8 mouse cellular contexts compared by ENCODE assay signal in the genomic region with DNA sequence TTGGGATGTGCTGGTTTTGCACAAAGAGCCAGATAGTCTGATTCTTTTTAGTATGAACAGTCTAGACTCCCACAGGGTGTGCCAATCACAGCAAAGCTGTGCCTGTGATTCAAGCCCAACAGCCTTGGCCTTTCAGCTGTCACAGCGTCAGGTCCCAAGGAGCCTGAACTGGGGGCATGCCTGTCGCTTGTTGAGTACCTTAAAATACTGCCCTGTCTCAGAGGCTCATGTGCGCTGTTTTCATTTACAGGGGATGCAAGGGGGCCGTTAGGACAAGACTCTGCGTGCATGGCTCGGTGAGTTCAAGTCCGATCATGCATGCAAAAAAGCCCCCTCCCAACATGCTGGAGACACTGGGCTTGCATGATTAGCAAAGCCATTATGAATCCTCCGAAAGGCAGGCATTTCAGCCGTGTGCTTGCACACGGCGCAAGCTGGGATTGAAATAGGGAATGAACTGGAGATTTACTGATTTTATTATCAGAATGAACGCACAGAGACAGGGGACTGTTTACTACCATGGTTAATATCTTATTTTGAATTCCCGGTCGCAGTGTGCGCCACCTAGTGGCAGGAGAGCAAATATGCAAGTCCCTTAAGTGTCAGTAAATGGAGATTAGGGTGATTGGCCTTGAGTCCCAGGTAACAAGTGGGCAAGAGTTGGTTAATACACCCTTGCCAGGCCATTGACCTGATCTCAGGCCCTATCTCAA.
DNase-seq lines count a peak whose midpoint lies in the region; ATAC-seq and TF ChIP-seq lines count a peak whose summit lies in the region.

No protein-coding gene starts in this region.

- H3K27ac ChIP-seq in cerebellum, adult 2 months (ENCODE audit: insufficient read depth, low read length): no peak overlapping the region
- H3K27ac ChIP-seq in forebrain, embryonic 16.5 days (ENCODE audit: low read length): peak overlapping the region; percentile 2; the same call in 1 of the 2 replicates
- 0 out of 2 replicates have a peak overlapping the region, but pooled peaks have one; percentile 1 for H3K27ac ChIP-seq in hindbrain, embryonic 16.5 days (ENCODE audit: low read depth, low read length)
- 0 out of 2 replicates have a peak overlapping the region, but pooled peaks have one; percentile 54 for H3K27ac ChIP-seq in midbrain, embryonic 13.5 days
- no peak overlapping the region for H3K27ac ChIP-seq in stomach, embryonic 16.5 days (ENCODE audit: low read length)

- H3K36me3 ChIP-seq in forebrain, embryonic 16.5 days (ENCODE audit: control insufficient read depth, insufficient read depth): no peaks in the 10 kb centered on the region
- H3K36me3 ChIP-seq in hindbrain, embryonic 16.5 days (ENCODE audit: control insufficient read depth, insufficient read depth, low read length): no peaks in the 10 kb centered on the region
- no peaks in the 10 kb centered on the region for H3K36me3 ChIP-seq in midbrain, embryonic 13.5 days
- no peaks in the 10 kb centered on the region for H3K36me3 ChIP-seq in stomach, embryonic 16.5 days (ENCODE audit: control insufficient read depth, insufficient read depth, low read length)

- WGBS in cerebellum, adult 2 months: 20% methylated on average over 15 of the region's 15 CpGs
- WGBS in forebrain, embryonic 16.5 days: 7% methylated on average over 15 of the region's 15 CpGs
- 12% methylated on average over 15 of the region's 15 CpGs for WGBS in hindbrain, embryonic 16.5 days
- WGBS in midbrain, embryonic 13.5 days: 11% methylated on average over 15 of the region's 15 CpGs
- WGBS in stomach, embryonic 16.5 days: 35% methylated on average over 15 of the region's 15 CpGs

- peak; percentile 61 for ATAC-seq in forebrain, embryonic 16.5 days
- ATAC-seq in hindbrain, embryonic 16.5 days: peak; percentile 32; the same call in 1 of the 2 replicates
- peak; percentile 51; the same call in 1 of the 2 replicates for ATAC-seq in midbrain, embryonic 13.5 days
- ATAC-seq in stomach, embryonic 16.5 days (ENCODE audit: insufficient read depth, low FRiP score): no peak

- peak overlapping the region; percentile 31 for H3K4me3 ChIP-seq in cerebellum, adult 2 months (replicated peaks; ENCODE audit: insufficient read depth, low read depth, low read length)
- H3K4me3 ChIP-seq in forebrain, embryonic 16.5 days (replicated peaks; ENCODE audit: low read length): peak overlapping the region; percentile 21
- H3K4me3 ChIP-seq in hindbrain, embryonic 16.5 days (ENCODE audit: low read length): peak overlapping the region; percentile 28
- peak overlapping the region; percentile 31 for H3K4me3 ChIP-seq in midbrain, embryonic 13.5 days (replicated peaks)
- H3K4me3 ChIP-seq in stomach, embryonic 16.5 days (replicated peaks; ENCODE audit: low read length): no peak overlapping the region

- intact Hi-C loops in left cerebral cortex, postnatal 4 days (cut with DNase I): loop anchor here (5.0 kb wide), 2 partner anchors 256 to 914 kb away; a partner anchor contains a TSS

- TF ChIP-seq POLR2A in cerebellum, adult 2 months (IDR thresholded peaks at IDR 0.05; ENCODE audit: borderline replicate concordance, insufficient read depth, low read length): no peak

- peak; percentile 22 for DNase-seq in ovary, postnatal 36 days (ENCODE audit: low spot score)
- no peak for DNase-seq in ovary, postnatal 10 days (ENCODE audit: low spot score)
- peak; percentile 46 to 65 for DNase-seq in cerebellum, adult 2 months
- peak; percentile 52 for DNase-seq in left cerebral cortex, postnatal 4 days

- H3K4me1 ChIP-seq in cerebellum, adult 2 months (ENCODE audit: control insufficient read depth, insufficient read depth, low read length): peaks cover 12% of the 10 kb centered on the region; the same call in 1 of the 2 replicates
- H3K4me1 ChIP-seq in forebrain, embryonic 16.5 days (replicated peaks; ENCODE audit: control insufficient read depth, insufficient read depth, low read length): peaks cover 22% of the 10 kb centered on the region
- H3K4me1 ChIP-seq in hindbrain, embryonic 16.5 days (ENCODE audit: control insufficient read depth, insufficient read depth, low read depth, low read length): peaks cover 6% of the 10 kb centered on the region
- H3K4me1 ChIP-seq in midbrain, embryonic 13.5 days (replicated peaks): peaks cover 35% of the 10 kb centered on the region
- H3K4me1 ChIP-seq in stomach, embryonic 16.5 days (ENCODE audit: control insufficient read depth, insufficient read depth, low read length): no peaks in the 10 kb centered on the region

- peak overlapping the region; percentile 45 for H3K4me2 ChIP-seq in forebrain, embryonic 16.5 days (ENCODE audit: low read length)
- peak overlapping the region; percentile 60 for H3K4me2 ChIP-seq in hindbrain, embryonic 16.5 days (ENCODE audit: low read length)
- H3K4me2 ChIP-seq in midbrain, embryonic 13.5 days (replicated peaks): peak overlapping the region; percentile 57
- H3K4me2 ChIP-seq in stomach, embryonic 16.5 days (ENCODE audit: low read depth, low read length): peak overlapping the region; percentile 23; the same call in 1 of the 2 replicates

- peak; percentile 80 for TF ChIP-seq CTCF in cerebellum, adult 2 months (IDR thresholded peaks at IDR 0.05; ENCODE audit: borderline replicate concordance, insufficient read depth, low read depth, low read length)

- H3K9me3 ChIP-seq in forebrain, embryonic 16.5 days (ENCODE audit: control insufficient read depth, low read length): no peaks in the 10 kb centered on the region
- no peaks in the 10 kb centered on the region for H3K9me3 ChIP-seq in hindbrain, embryonic 16.5 days (ENCODE audit: control insufficient read depth, low read length)
- no peaks in the 10 kb centered on the region for H3K9me3 ChIP-seq in midbrain, embryonic 13.5 days
- H3K9me3 ChIP-seq in stomach, embryonic 16.5 days (replicated peaks; ENCODE audit: control insufficient read depth, low read length): no peaks in the 10 kb centered on the region

- H3K9ac ChIP-seq in forebrain, embryonic 16.5 days (replicated peaks; ENCODE audit: low read depth, low read length): peak overlapping the region; percentile 27
- peak overlapping the region; percentile 45 for H3K9ac ChIP-seq in hindbrain, embryonic 16.5 days (ENCODE audit: low read depth, low read length)
- peak overlapping the region; percentile 28; the same call in 1 of the 2 replicates for H3K9ac ChIP-seq in midbrain, embryonic 13.5 days (replicated peaks)
- H3K9ac ChIP-seq in stomach, embryonic 16.5 days (ENCODE audit: low read length): no peak overlapping the region

- no peaks in the 10 kb centered on the region for H3K27me3 ChIP-seq in cerebellum, adult 2 months (ENCODE audit: control insufficient read depth, insufficient read depth, low read length)
- H3K27me3 ChIP-seq in forebrain, embryonic 16.5 days (replicated peaks; ENCODE audit: control insufficient read depth, insufficient read depth, low read length): no peaks in the 10 kb centered on the region
- H3K27me3 ChIP-seq in hindbrain, embryonic 16.5 days (replicated peaks; ENCODE audit: control insufficient read depth, insufficient read depth, low read length): no peaks in the 10 kb centered on the region
- peaks cover 5% of the 10 kb centered on the region for H3K27me3 ChIP-seq in midbrain, embryonic 13.5 days
- H3K27me3 ChIP-seq in stomach, embryonic 16.5 days (ENCODE audit: control insufficient read depth, insufficient read depth, low read length): no peaks in the 10 kb centered on the region

Comparison
In these comparisons a context has a peak if more than half of its experiments do, and no peak if none do; other contexts are left out.
1. H3K27ac ChIP-seq: peak in forebrain, embryonic 16.5 days (single experiment), hindbrain, embryonic 16.5 days (single experiment) and midbrain, embryonic 13.5 days (single experiment); none in cerebellum, adult 2 months (single experiment) and stomach, embryonic 16.5 days (single experiment).
2. Peak in every context shown above with its lines, with median percentiles within 50 percentile points of each other: H3K4me2 ChIP-seq.